16 mouse cellular contexts compared by ENCODE assay signal in genomic region chr12:105338256-105338977, GRCm38 (mm10). TPM values are rescaled to one million over a fixed set of nuclear protein-coding genes. Genes with fewer than 3 reads are reported as not detected.
DNase-seq lines count a peak whose midpoint lies in the region; ATAC-seq and TF ChIP-seq lines count a peak whose summit lies in the region.
"Had no signal": no experiment of that assay in that cellular context is flagged by ENCODE, and none has a peak within 500 bp of the region (broad histone marks: within the 10 kb centered on the region; RNA-seq: fewer than 3 reads in every experiment).

No protein-coding gene starts in this region.

- H3K4me2 ChIP-seq in midbrain, embryonic 13.5 days (replicated peaks): peak overlapping the region; percentile 96
- peak overlapping the region; percentile 90 for H3K4me2 ChIP-seq in hindbrain, postnatal 0 days (ENCODE audit: low read depth, low read length)
- H3K4me2 ChIP-seq in kidney, embryonic 14.5 days (replicated peaks; ENCODE audit: low read depth, low read length): no peak overlapping the region
- no peak overlapping the region for H3K4me2 ChIP-seq in kidney, embryonic 15.5 days

- peaks cover 41% of the 10 kb centered on the region for H3K4me1 ChIP-seq in midbrain, embryonic 13.5 days (replicated peaks)
- H3K4me1 ChIP-seq in midbrain, embryonic 10.5 days: peaks cover 30% of the 10 kb centered on the region
- peaks cover 11% of the 10 kb centered on the region; the same call in 1 of the 2 replicates for H3K4me1 ChIP-seq in hindbrain, postnatal 0 days (ENCODE audit: insufficient read depth, low read length)
- H3K4me1 ChIP-seq in kidney, embryonic 14.5 days (ENCODE audit: control insufficient read depth, insufficient read depth, low read length): no peaks in the 10 kb centered on the region
- peaks cover 17% of the 10 kb centered on the region for H3K4me1 ChIP-seq in kidney, embryonic 15.5 days

- H3K9ac ChIP-seq in midbrain, embryonic 13.5 days (replicated peaks): 0 out of 2 replicates have a peak overlapping the region, but pooled peaks have one; percentile 70
- H3K9ac ChIP-seq in hindbrain, postnatal 0 days (replicated peaks; ENCODE audit: low read length): 0 out of 2 replicates have a peak overlapping the region, but pooled peaks have one; percentile 66
- H3K9ac ChIP-seq in kidney, embryonic 14.5 days (ENCODE audit: low read depth, low read length): no peak overlapping the region
- no peak overlapping the region for H3K9ac ChIP-seq in kidney, embryonic 15.5 days

- TF ChIP-seq CTCF in hindbrain, postnatal 0 days (IDR thresholded peaks at IDR 0.05; ENCODE audit: low read depth): peak; percentile 28

- no peaks in the 10 kb centered on the region for H3K36me3 ChIP-seq in midbrain, embryonic 13.5 days
- no peaks in the 10 kb centered on the region for H3K36me3 ChIP-seq in midbrain, embryonic 10.5 days
- no peaks in the 10 kb centered on the region for H3K36me3 ChIP-seq in hindbrain, postnatal 0 days (ENCODE audit: insufficient read depth, low read length)
- H3K36me3 ChIP-seq in kidney, embryonic 14.5 days (ENCODE audit: control insufficient read depth, insufficient read depth, low read length): no peaks in the 10 kb centered on the region
- H3K36me3 ChIP-seq in kidney, embryonic 15.5 days: no peaks in the 10 kb centered on the region

- peak overlapping the region; percentile 61 for H3K4me3 ChIP-seq in midbrain, embryonic 13.5 days (replicated peaks)
- no peak overlapping the region for H3K4me3 ChIP-seq in midbrain, embryonic 10.5 days
- H3K4me3 ChIP-seq in hindbrain, postnatal 0 days (ENCODE audit: low read length): peak overlapping the region; percentile 66
- no peak overlapping the region for H3K4me3 ChIP-seq in kidney, embryonic 14.5 days (ENCODE audit: low read length)
- no peak overlapping the region for H3K4me3 ChIP-seq in kidney, embryonic 15.5 days (replicated peaks)

- DNase-seq in midbrain, embryonic 10.5 days (ENCODE audit: low spot score): no peak
- DNase-seq in cerebellum, postnatal 10 days: peak; percentile 79 to 82
- no peak for DNase-seq in hindbrain, postnatal 0 days (ENCODE audit: low spot score)
- no peak for DNase-seq in kidney, adult 11 months
- DNase-seq: heart, postnatal 10 days; kidney, postnatal 36 days; lung, adult 18-20 months; right cerebral cortex, postnatal 4 days; thymus, adult 2 months had no signal

- H3K9me3 ChIP-seq in midbrain, embryonic 13.5 days: no peaks in the 10 kb centered on the region
- H3K9me3 ChIP-seq in midbrain, embryonic 10.5 days (replicated peaks): no peaks in the 10 kb centered on the region
- no peaks in the 10 kb centered on the region for H3K9me3 ChIP-seq in hindbrain, postnatal 0 days (ENCODE audit: low read length)
- H3K9me3 ChIP-seq in kidney, embryonic 14.5 days (ENCODE audit: control insufficient read depth, low read length): no peaks in the 10 kb centered on the region
- no peaks in the 10 kb centered on the region for H3K9me3 ChIP-seq in kidney, embryonic 15.5 days (replicated peaks)

- ATAC-seq in midbrain, embryonic 13.5 days: no peak
- ATAC-seq in hindbrain, postnatal 0 days: no peak
- ATAC-seq in kidney, embryonic 14.5 days (ENCODE audit: low FRiP score, low TSS enrichment): no peak
- no peak for ATAC-seq in kidney, embryonic 15.5 days (replicated peaks; ENCODE audit: low FRiP score)
- ATAC-seq: intestine, embryonic 16.5 days had no signal

- no peak overlapping the region for H3K27ac ChIP-seq in midbrain, embryonic 13.5 days
- no peak overlapping the region for H3K27ac ChIP-seq in midbrain, embryonic 10.5 days (replicated peaks)
- H3K27ac ChIP-seq in hindbrain, postnatal 0 days: no peak overlapping the region; the same call in 1 of the 2 replicates
- H3K27ac ChIP-seq in kidney, embryonic 14.5 days (ENCODE audit: low read depth, low read length): no peak overlapping the region
- no peak overlapping the region for H3K27ac ChIP-seq in kidney, embryonic 15.5 days
- H3K27ac ChIP-seq: left cerebral cortex, adult 2 months; macrophage had no signal

- peaks cover 32% of the 10 kb centered on the region for H3K27me3 ChIP-seq in midbrain, embryonic 13.5 days
- peaks cover 55% of the 10 kb centered on the region for H3K27me3 ChIP-seq in midbrain, embryonic 10.5 days (ENCODE audit: low read depth, poor library complexity, severe bottlenecking)
- H3K27me3 ChIP-seq in hindbrain, postnatal 0 days (ENCODE audit: insufficient read depth, low read length): no peaks in the 10 kb centered on the region
- H3K27me3 ChIP-seq in kidney, embryonic 14.5 days (ENCODE audit: control insufficient read depth, insufficient read depth, low read length): peaks cover 31% of the 10 kb centered on the region
- H3K27me3 ChIP-seq in kidney, embryonic 15.5 days: peaks cover 71% of the 10 kb centered on the region

- WGBS in midbrain, embryonic 13.5 days: 86% methylated on average over 11 of the region's 11 CpGs
- WGBS in midbrain, embryonic 10.5 days: 86% methylated on average over 11 of the region's 11 CpGs
- WGBS in hindbrain, postnatal 0 days: 64% methylated on average over 11 of the region's 11 CpGs
- WGBS in kidney, embryonic 14.5 days: 75% methylated on average over 11 of the region's 11 CpGs
- 82% methylated on average over 11 of the region's 11 CpGs for WGBS in kidney, embryonic 15.5 days

RNA-seq across cellular contexts. Expression of gene Tunar, which starts 4.7 kb away (rescaled TPM):
- polyA plus RNA-seq in midbrain, embryonic 13.5 days (2015; fragmentation: Nextera tagmentation; extraction: Ambion mirVana): 6.7 and 6.8 TPM in 2 replicates
- 0.16 and 0.42 TPM in 2 replicates for polyA plus RNA-seq in midbrain, embryonic 10.5 days (2016; fragmentation: Nextera tagmentation; extraction: Ambion mirVana)
- total RNA-seq in hindbrain, postnatal 0 days (2014; rRNA removed): 29.5 and 29.6 TPM in 2 replicates
- polyA plus RNA-seq in hindbrain, postnatal 0 days (2015; fragmentation: Nextera tagmentation; extraction: Ambion mirVana): 13.8 and 18.3 TPM in 2 replicates
- 0.09 and 0.10 TPM in 2 replicates for polyA plus RNA-seq in kidney, embryonic 14.5 days (2014; fragmentation: Nextera tagmentation; extraction: Ambion mirVana)
- 0.08 and 0.12 TPM in 2 replicates for polyA plus RNA-seq in kidney, embryonic 15.5 days (2015; fragmentation: Nextera tagmentation; extraction: Ambion mirVana)
- total RNA-seq: CH12.LX had no signal
- polyA plus RNA-seq: macrophage had no signal

Comparison
In these comparisons a context has a peak if more than half of its experiments do, and no peak if none do; other contexts are left out.
1. H3K4me3 ChIP-seq: peak in midbrain, embryonic 13.5 days (single experiment) and hindbrain, postnatal 0 days (single experiment); none in midbrain, embryonic 10.5 days (single experiment), kidney, embryonic 14.5 days (single experiment) and kidney, embryonic 15.5 days (single experiment).
2. H3K4me2 ChIP-seq: peak in midbrain, embryonic 13.5 days (single experiment) and hindbrain, postnatal 0 days (single experiment); none in kidney, embryonic 14.5 days (single experiment) and kidney, embryonic 15.5 days (single experiment).
3. H3K9ac ChIP-seq: peak in midbrain, embryonic 13.5 days (single experiment) and hindbrain, postnatal 0 days (single experiment); none in kidney, embryonic 14.5 days (single experiment) and kidney, embryonic 15.5 days (single experiment).
4. DNase-seq: peak in cerebellum, postnatal 10 days (2 of 2); none in midbrain, embryonic 10.5 days (single experiment), hindbrain, postnatal 0 days (single experiment) and kidney, adult 11 months (single experiment).